Mouse (Mus musculus) kidney, postnatal 36 days (tissue): Measurements from ENCODE around the gene Pbxip1.

Source experiments
- DNase-seq, 2 experiments: peaks; one replicate each; pipeline ENCODE4 v3.0.0; 2021 to 2022; ENCODE audit warnings: mixed read lengths in 2 of 2

Gene Pbxip1

GRCm38 (mm10) chr3:89436176-89437113 is at the start of gene Pbxip1:
Gene Pbxip1 (plus strand): TSS chr3:89436706.
- DNase-seq, result peak; percentile 81 to 87

- DNase-seq, result peak in 1 of 2 experiments; percentile 27
Observed at GRCm38 (mm10) chr3:89387632-89388031, 48.9 kb upstream of the Pbxip1 start.

- peak; percentile 60 to 79 for DNase-seq
Observed at GRCm38 (mm10) chr3:89388134-89388881, 48.2 kb upstream of the Pbxip1 start.

GRCm38 (mm10) chr3:89388901-89389740 is 47.4 kb upstream of the Pbxip1 start:
- peak; percentile 37 to 50 for DNase-seq

- DNase-seq, result peak; percentile 35 to 51
Observed at GRCm38 (mm10) chr3:89390111-89390515, 46.4 kb upstream of the Pbxip1 start.

GRCm38 (mm10) chr3:89390699-89391662 is 45.5 kb upstream of the Pbxip1 start:
- DNase-seq, result peak in 1 of 2 experiments; percentile 62

- DNase-seq, result peak; percentile 80
Observed at GRCm38 (mm10) chr3:89391663-89392511, 44.6 kb upstream of the Pbxip1 start.

- peak; percentile 54 to 77 for DNase-seq
Observed at GRCm38 (mm10) chr3:89392871-89393311, 43.6 kb upstream of the Pbxip1 start.

- peak; percentile 99 to 100 for DNase-seq
Observed at GRCm38 (mm10) chr3:89393605-89394004, 42.9 kb upstream of the Pbxip1 start.

GRCm38 (mm10) chr3:89394006-89394893 is 42.3 kb upstream of the Pbxip1 start, which contains the start of gene Zbtb7b:
Gene Zbtb7b (minus strand): TSS chr3:89394776.
- peak; percentile 93 to 94 for DNase-seq

- peak; percentile 92 to 95 for DNase-seq
Observed at GRCm38 (mm10) chr3:89394894-89395256, 41.6 kb upstream of the Pbxip1 start.

- peak in 1 of 2 experiments; percentile 36 for DNase-seq
Observed at GRCm38 (mm10) chr3:89395419-89395805, 41.1 kb upstream of the Pbxip1 start.

GRCm38 (mm10) chr3:89395806-89396653 is 40.5 kb upstream of the Pbxip1 start:
- peak; percentile 79 to 83 for DNase-seq

GRCm38 (mm10) chr3:89396654-89397005 is 39.9 kb upstream of the Pbxip1 start:
- peak in 1 of 2 experiments; percentile 18 for DNase-seq

GRCm38 (mm10) chr3:89401329-89401728 is 35.2 kb upstream of the Pbxip1 start:
- no peak for DNase-seq

GRCm38 (mm10) chr3:89402693-89403092 is 33.8 kb upstream of the Pbxip1 start, which contains the start of gene Lenep:
Gene Lenep (minus strand): TSS chr3:89402793.
- no peak for DNase-seq

GRCm38 (mm10) chr3:89406887-89407286 is 29.6 kb upstream of the Pbxip1 start:
- DNase-seq, result no peak

- DNase-seq, result no peak
Observed at GRCm38 (mm10) chr3:89408448-89408847, 28.1 kb upstream of the Pbxip1 start.
